Mouse (Mus musculus) stomach, postnatal 0 days (tissue): ENCODE results near the gene Ptov1.

Experiments
- CTCF ChIP-seq: IDR thresholded peaks from 2 replicates; pipeline ENCODE4 v1.5.1; 2016; ENCODE audit warnings: antibody characterized with exemption, low read depth, mild to moderate bottlenecking, moderate library complexity
- EP300 ChIP-seq: optimal IDR thresholded peaks from 2 replicates; pipeline ENCODE3; 2016; ENCODE audit warnings: antibody characterized with exemption

- TF ChIP-seq CTCF, result no peak
- TF ChIP-seq EP300, result no peak
Observed at GRCm38 (mm10) chr7:44851625-44852234, 17.9 kb downstream of the Ptov1 start.
